Mouse (Mus musculus): ENCODE measurements around the gene Paqr9.

Paqr9 gene

GRCm38 (mm10) chr9:95578366-95578895, 19.0 kb downstream of the Paqr9 start:
- DNase-seq (ENCODE audit: low spot score): no peak

GRCm38 (mm10) chr9:95581021-95581757, 21.7 kb downstream of the Paqr9 start:
- no peak for DNase-seq (ENCODE audit: low spot score)

GRCm38 (mm10) chr9:95581758-95582515, 22.5 kb downstream of the Paqr9 start:
- DNase-seq (ENCODE audit: low spot score): no peak

GRCm38 (mm10) chr9:95582555-95582954, 23.1 kb downstream of the Paqr9 start:
- DNase-seq (ENCODE audit: low spot score): no peak

GRCm38 (mm10) chr9:95586046-95586445, 26.6 kb downstream of the Paqr9 start:
- no peak for DNase-seq (ENCODE audit: low spot score)

DNA sequence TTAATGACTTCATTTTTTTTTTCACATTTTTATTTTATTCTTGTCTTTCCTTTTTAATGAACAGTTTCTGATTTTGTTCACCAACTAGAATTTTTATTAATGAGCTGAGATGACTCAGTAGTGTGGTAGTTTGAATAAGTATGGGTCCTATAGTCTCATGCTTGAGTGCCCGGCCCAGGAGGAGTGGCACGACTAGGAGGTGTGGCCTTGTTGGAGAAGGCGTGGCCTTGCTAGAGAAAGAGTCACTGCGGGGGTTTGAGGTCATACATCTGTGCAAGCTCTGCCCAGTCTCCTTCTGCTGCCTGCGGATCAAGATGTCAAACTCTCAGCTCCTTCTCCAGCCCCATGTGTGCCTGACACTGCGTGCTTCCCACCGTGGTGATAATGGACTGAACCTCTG, 28.6 kb downstream of the Paqr9 start:
- no peak for DNase-seq (ENCODE audit: low spot score)

DNA sequence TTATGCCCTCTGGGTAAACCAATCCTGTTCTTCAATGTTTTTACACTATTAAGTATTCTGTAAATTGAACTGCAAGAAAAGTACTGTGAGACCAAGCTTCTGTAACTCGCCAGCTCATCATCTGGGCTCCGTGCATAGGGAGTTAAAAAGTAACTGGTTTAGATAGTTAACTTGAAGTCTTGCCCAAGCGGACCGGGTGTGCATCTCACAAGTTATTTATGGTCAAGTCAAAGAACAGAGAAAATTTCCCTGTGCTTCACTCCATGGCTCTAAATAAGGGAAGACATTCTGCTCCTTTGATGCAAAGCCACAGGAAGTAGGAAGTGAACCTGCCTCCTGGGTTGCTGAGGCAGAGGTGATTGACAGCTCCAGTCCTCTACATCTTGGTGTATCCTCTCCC, 34.8 kb downstream of the Paqr9 start:
- no peak for DNase-seq (ENCODE audit: low spot score)

GRCm38 (mm10) chr9:95597466-95598178, 38.2 kb downstream of the Paqr9 start:
- no peak for DNase-seq (ENCODE audit: low spot score)

GRCm38 (mm10) chr9:95598179-95598721, 38.8 kb downstream of the Paqr9 start:
- DNase-seq (ENCODE audit: low spot score): no peak

GRCm38 (mm10) chr9:95599399-95599798, 39.9 kb downstream of the Paqr9 start:
- no peak for DNase-seq (ENCODE audit: low spot score)

DNA sequence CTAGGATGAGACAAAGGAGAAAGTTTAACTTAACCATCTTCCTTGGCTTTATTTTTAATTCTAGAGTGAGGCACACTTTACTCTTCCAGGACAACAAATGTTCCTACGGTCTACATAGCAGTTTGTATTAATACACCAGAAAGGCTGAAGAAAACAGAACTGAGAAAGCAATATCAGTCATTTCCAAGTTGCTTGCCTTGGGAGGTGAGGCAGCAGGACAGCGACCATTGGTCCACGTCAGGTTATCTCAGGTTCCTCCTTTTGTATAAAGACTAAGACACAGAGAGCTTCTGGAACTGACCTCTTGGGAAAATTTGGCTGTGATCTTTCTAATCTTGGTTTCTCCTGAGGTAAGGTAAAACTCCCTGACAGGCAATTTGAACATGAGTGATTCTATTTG, 43.4 kb downstream of the Paqr9 start:
- DNase-seq (ENCODE audit: low spot score): no peak

GRCm38 (mm10) chr9:95603316-95603715, 43.9 kb downstream of the Paqr9 start:
- no peak for DNase-seq (ENCODE audit: low spot score)

GRCm38 (mm10) chr9:95607196-95607595, 47.7 kb downstream of the Paqr9 start:
- no peak for DNase-seq (ENCODE audit: low spot score)

DNA sequence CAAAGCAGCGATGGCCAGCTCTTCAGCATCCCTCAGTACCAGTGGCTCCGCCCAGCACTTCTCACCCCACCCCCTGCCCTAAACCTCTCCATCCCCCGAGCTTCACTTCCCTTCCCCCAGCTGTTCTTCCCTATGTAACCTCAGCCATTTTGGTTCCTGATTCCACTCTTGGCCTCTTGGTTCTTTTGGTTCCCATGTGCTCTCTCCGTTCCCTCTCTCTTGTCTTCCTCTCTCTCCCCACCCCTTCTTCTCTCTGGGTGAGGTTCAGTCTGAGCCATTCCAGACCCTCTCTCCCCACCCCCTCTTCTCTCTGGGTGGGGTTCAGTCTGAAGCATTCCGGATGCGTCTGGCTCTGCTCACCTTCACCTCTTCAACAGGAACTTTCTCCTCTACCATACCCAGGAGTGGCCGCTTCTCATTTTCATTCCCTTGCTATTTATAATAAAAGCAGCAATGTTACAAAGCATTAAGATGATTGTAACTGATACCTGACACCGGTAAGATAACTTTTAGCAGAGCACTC, 52.9 kb downstream of the Paqr9 start:
- DNase-seq (ENCODE audit: low spot score): no peak

DNA sequence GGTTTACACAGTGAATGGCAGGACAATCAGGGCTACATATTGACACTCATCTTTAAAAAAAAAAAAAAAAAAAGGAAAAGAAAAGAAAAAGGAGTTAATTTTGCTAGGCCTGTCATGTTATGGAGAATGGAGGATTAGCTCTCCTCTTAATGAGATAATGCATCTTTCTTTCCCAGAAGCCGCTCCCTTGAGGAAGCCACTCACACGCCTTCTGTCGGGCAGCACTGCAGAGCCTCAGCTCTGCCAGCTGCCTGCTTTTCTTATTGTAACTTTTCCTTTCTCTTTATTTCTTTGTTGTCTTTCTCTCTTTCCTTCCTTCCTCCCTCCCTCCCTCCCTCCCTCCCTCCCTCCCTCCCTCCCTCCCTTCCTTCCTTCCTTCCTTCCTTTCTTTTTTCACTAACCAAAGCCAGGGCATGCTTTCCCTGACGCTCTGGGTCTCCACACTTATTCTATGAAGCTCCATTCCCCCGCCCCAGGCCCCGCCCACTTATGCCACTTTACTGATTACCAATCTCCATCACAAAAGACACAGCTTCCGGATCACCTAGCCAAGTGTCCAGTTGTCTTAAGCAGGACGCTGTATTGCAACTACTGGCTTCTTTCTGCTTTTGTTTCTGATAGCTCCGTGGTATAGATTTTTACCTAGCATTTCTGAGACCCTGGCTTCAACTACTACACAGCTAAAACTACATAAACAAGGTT, 54.1 kb downstream of the Paqr9 start:
- DNase-seq (ENCODE audit: low spot score): no peak

- DNase-seq (ENCODE audit: low spot score): no peak
These were observed 55.6 kb downstream of the Paqr9 start for GRCm38 (mm10) chr9:95614861-95615615.

GRCm38 (mm10) chr9:95615961-95616360, 56.5 kb downstream of the Paqr9 start:
- no peak for DNase-seq (ENCODE audit: low spot score)

Data from MN1 (cell line).